Mouse (Mus musculus) small intestine, adult 2 months (tissue): ENCODE results near the gene Rhbg.

ENCODE experiments used
- CTCF ChIP-seq: fragments of 200-500 bp; IDR thresholded peaks from 2 replicates; pipeline ENCODE4 v1.5.1; 2012; ENCODE audit warnings: low read depth, mild to moderate bottlenecking, control low read depth, inconsistent platforms, low read length, moderate library complexity, mixed read lengths; ENCODE audit not compliant: insufficient replicate concordance, insufficient read length; ENCODE audit errors: extremely low read depth
- POLR2A ChIP-seq: fragments of 200-500 bp; IDR thresholded peaks from 2 replicates; pipeline ENCODE4 v1.6.1; 2012; ENCODE audit warnings: low read depth, mild to moderate bottlenecking, control low read depth, inconsistent platforms, low read length, moderate library complexity

DNA sequence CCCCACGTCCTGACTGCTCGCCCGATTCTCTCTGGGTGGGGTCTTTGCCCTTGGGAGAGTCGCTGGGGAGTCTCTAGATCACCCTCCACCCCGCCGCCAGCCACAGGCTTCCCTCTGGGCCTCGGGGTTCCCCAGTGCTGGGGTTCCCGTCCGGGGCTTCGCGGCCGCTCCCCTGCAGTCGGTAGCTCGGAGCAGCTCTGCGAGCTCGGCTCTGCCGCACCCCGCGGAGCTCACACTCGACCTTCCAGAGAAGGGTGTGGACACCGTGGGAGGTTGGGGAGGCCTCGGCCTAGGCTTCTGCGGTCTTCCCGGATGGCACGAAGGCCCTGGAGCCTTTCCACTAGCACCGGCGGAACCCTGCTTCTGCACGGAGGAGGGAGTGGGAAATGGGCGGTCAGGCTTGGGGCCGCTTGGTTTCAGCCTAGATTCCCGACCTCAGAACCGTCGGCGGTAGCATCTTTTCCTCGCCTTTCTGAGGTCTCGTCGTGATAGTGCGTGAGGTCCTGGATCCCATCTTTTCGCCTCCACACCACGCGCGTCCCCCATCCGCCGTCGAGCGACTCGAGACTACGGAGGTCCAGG lies 39.4 kb downstream of the Rhbg start:
- no peak for TF ChIP-seq CTCF
- no peak for TF ChIP-seq POLR2A
